Mouse (Mus musculus) thymus, postnatal 0 days (tissue): ENCODE measurements around the gene Rd3l. TPM values are rescaled to one million over a fixed set of nuclear protein-coding genes. Genes with fewer than 3 reads are reported as not detected.

Source experiments
- DNase-seq: peaks from one replicate; pipeline ENCODE4 v3.0.0-alpha.2; 2015; ENCODE audit warnings: low spot score
- polyA plus RNA-seq: library from polyadenylated mRNA; unstranded; fragments of >200 nt; fragmentation: Nextera tagmentation; extraction: Ambion mirVana; gene quantifications from 2 replicates; pipeline ENCODE4 v1.2.1, GENCODE M21; 2015

Gene Rd3l
- polyA plus RNA-seq, 1 experiment from 2014 or later = not detected

GRCm38 (mm10) chr12:111970085-111970484, 11.0 kb downstream of the Rd3l start:
- no peak for DNase-seq

- peak; percentile 94 for DNase-seq
These were observed 14.4 kb downstream of the Rd3l start, which contains the start of gene Atp5mpl for GRCm38 (mm10) chr12:111966683-111967173. Gene Atp5mpl, minus strand, starts transcription at chr12:111966977.

- no peak for DNase-seq
These were observed 17.8 kb downstream of the Rd3l start for GRCm38 (mm10) chr12:111963339-111963738.

- DNase-seq = peak; percentile 68
These were observed 22.8 kb downstream of the Rd3l start for GRCm38 (mm10) chr12:111958101-111958865.

GRCm38 (mm10) chr12:111956173-111956572, 24.9 kb downstream of the Rd3l start:
- DNase-seq = no peak

- DNase-seq = no peak
These were observed 29.4 kb downstream of the Rd3l start for GRCm38 (mm10) chr12:111951701-111952100.

GRCm38 (mm10) chr12:111950486-111950885, 30.6 kb downstream of the Rd3l start:
- no peak for DNase-seq

- peak; percentile 53 for DNase-seq
These were observed 34.4 kb downstream of the Rd3l start for GRCm38 (mm10) chr12:111946716-111947115.

GRCm38 (mm10) chr12:111945765-111946655, 35.1 kb downstream of the Rd3l start:
- peak; percentile 3 for DNase-seq

- no peak for DNase-seq
These were observed 36.0 kb downstream of the Rd3l start for GRCm38 (mm10) chr12:111945115-111945514.

GRCm38 (mm10) chr12:111944065-111944987, 36.8 kb downstream of the Rd3l start:
- peak; percentile 45 for DNase-seq

- peak; percentile 3 for DNase-seq
These were observed 37.6 kb downstream of the Rd3l start for GRCm38 (mm10) chr12:111943421-111944064.

- DNase-seq = no peak
These were observed 42.4 kb downstream of the Rd3l start for GRCm38 (mm10) chr12:111938623-111939177.

GRCm38 (mm10) chr12:111936706-111937550, 44.2 kb downstream of the Rd3l start:
- no peak for DNase-seq

GRCm38 (mm10) chr12:111933971-111934370, 47.1 kb downstream of the Rd3l start:
- DNase-seq = no peak

GRCm38 (mm10) chr12:111933032-111933704, 47.9 kb downstream of the Rd3l start:
- DNase-seq = no peak

GRCm38 (mm10) chr12:111932513-111932912, 48.6 kb downstream of the Rd3l start:
- DNase-seq = no peak

- DNase-seq = no peak
These were observed 49.6 kb downstream of the Rd3l start for GRCm38 (mm10) chr12:111931411-111932025.
